Mouse (Mus musculus) ES-Bruce4 (cell line): ENCODE results near the gene Rbm38.

Experiments
- CTCF ChIP-seq: IDR thresholded peaks from one replicate; pipeline ENCODE4 v1.8.1; 2011; ENCODE audit warnings: low read depth, low read length
- POLR2A ChIP-seq: IDR thresholded peaks from one replicate; pipeline ENCODE4 v1.8.1; 2011; ENCODE audit warnings: low read length; ENCODE audit not compliant: insufficient read depth

- TF ChIP-seq POLR2A (no peak), CTCF (no peak)
These were observed 19.4 kb upstream of the Rbm38 start for GRCm38 (mm10) chr2:173000921-173001320.
